Mouse (Mus musculus) cerebellum, postnatal 36 days (tissue): Measurements from ENCODE around the gene Cox15.

Experiments used
- DNase-seq, 2 experiments: peaks; one replicate each; pipeline ENCODE4 v3.0.0; 2021 to 2022; ENCODE audit warnings: mixed read lengths in 2 of 2

Gene Cox15

GRCm38 (mm10) chr19:43704211-43704610 lies 48.6 kb downstream of the Cox15 start:
- DNase-seq = no peak

- no peak for DNase-seq
Observed at GRCm38 (mm10) chr19:43699763-43700155, 53.0 kb downstream of the Cox15 start.

GRCm38 (mm10) chr19:43699021-43699762 lies 53.6 kb downstream of the Cox15 start:
- no peak for DNase-seq

GRCm38 (mm10) chr19:43697666-43698370 lies 55.0 kb downstream of the Cox15 start:
- DNase-seq = peak in 1 of 2 experiments; percentile 25

- DNase-seq = no peak
Observed at GRCm38 (mm10) chr19:43695514-43695964, 57.3 kb downstream of the Cox15 start.

GRCm38 (mm10) chr19:43692815-43693214 lies 60.0 kb downstream of the Cox15 start:
- DNase-seq = no peak

- peak; percentile 95 to 96 for DNase-seq
Observed at GRCm38 (mm10) chr19:43689419-43690246, 63.2 kb downstream of the Cox15 start, which contains the start of gene Entpd7. Gene Entpd7, plus strand, starts transcription at chr19:43689672.
